Mouse (Mus musculus): ENCODE data around the gene Crk.
A peak's percentile ranks its signal among the peaks of the same experiment; 100 is the strongest.

Crk gene

DNA sequence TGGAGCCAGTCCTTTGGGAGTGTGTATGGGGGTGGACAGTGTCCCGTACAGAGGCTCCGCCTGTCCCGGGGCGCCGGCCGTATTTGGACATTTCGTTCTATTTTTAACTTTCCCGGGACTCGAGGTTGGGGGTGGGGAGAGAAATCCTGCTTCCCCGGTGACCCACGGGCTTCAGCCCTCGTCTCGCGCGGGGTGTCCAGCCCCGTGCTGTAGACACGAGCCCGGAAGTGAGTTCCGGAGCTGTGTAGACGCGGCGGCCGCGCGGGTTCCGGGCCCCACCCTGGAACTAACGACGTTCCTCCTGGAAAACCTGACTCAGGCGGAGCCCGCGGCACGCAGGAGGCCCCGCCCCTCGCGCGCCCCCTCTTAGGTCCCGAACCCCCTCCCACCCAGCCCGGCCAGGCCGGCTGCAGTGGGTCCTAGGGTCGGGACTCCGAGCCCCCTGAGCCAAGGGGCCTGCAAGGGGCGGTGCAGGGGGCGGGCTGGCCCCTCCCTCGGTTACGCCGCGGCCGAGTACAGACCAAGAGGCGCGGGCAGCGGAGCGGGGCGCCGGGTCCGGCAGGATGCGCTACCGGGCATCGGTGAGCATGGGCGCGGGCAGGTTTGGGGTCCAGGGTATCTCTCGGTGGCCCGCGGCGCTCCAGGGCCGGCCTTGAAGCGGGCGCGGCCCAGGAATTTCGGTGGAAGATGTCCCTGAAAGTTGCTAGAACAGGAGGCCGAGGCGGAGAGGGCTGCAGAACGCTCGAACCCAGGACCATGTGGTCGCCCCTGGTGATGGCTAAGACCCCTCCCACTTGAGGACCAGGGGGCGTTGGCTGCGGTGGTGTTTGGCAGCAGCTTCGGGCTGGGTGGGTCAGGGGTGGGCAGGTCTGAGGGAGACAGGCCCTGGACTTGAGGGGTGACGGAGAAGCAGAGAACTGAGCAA lies 23.2 kb upstream of the Crk start:
- peak; percentile 88 for DNase-seq

DNA sequence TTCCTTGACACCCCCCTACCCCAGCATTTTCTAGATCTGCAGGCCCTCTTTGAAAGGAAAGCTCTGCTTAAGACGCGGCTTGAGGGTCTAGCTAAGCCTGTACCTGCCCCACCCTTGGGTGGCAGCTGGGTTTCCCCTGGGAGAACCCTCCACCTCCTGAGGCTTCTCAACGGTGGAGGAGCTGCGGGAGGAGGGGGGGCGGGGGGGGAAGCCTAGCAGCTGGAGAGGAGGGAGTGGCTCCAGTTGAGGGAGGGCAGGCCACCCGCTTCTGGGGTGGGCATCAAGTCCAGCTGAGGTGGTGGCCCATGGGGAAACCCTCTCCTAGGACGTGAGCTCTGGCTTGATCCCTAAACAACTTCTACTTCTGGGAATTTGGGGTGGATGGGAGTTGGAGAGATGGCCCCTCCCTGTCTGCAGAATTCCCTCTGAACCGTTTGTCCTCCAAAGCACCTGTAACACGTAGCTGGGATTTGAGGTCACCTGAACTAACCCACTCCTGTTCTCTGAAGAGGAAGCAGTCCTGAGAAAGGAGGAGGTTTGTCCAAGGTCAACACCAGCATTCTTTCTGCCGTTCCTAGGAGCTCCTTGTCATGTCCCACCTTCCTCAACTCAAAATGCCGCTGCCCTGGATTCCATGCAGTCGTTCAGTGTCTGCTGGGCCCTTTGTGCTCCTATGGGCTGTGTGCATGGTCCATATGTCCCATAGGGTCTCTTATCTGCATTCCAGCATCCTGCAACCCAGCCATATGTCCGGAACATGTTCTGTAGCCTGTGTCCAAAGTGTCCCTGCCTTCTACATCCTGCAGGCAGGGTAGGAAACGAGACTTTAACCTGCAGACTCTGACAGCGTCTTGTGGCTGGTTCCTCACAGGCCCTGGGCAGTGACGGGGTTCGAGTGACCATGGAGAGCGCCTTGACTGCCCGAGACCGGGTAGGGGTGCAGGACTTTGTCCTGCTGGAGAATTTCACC lies 22.2 kb upstream of the Crk start:
- no peak for DNase-seq

DNA sequence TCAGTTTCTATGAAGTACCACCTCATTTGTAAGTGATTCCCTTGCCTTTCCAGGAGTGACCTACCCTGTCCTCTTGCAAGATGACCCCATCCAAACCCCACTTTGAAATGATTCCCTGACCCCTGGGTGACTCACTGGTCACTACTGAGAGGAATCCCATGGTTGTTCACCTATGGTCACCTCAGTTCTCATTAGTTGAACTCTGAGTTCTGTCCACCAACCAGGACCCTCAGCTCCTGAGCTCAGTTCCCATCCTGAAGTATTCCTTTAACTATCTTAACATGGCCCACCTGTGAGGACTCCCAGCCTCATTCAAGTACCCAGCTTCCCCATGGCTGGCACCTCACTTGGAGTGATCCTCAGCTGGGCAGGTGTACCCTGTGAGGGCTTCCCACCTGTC lies 21.2 kb upstream of the Crk start:
- DNase-seq = no peak

DNA sequence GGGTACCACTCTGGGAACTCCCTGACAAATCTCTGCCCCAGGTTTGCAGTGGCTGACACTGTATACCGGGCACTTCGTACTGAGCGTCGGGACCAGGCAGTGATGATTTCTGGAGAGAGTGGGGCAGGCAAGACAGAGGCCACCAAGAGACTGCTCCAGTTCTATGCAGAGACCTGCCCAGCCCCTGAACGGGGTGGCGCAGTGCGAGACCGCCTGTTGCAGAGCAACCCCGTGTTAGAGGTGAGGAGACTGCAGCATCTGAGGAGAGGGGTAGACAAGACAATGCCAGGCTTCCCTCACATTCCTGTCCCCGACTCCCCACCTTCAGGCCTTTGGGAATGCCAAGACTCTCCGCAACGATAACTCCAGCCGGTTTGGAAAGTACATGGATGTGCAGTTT lies 20.7 kb upstream of the Crk start:
- no peak for DNase-seq

DNA sequence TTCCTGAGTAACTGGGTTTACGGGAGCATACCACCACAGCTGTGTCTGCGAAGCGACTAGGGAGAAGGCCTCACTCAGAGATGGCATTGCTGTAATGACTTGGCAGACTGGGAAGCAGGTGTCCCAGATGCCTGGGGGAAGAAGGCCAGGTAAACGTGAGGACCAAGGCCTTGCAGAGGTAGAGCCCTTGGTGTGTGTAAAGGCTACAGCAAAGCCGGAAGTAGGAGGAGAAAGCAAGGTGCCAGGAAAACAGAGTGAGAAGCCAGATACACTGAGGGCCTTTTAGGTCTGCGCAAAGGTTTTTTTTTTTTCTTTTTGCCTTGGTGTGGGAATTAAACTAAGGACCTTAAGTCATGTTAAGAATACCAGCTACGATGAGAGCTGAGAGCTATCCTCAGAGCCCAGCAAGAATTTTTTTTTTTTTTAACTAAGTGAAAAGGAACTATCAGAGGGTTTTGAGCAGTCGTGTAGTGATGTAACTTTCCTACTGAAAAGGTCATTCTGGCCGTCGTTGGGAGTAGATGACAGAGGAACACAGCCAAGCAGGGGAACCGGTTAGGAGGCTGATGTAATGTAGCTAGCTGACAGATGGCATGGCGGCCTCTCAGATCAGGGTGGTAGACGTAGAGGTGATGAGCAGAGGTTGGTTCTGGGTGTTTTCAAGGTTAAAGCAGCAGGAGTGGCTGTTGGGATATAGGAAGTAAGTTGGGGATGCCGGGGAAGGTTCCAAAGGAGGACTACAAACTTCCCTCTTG lies 19.9 kb upstream of the Crk start:
- DNase-seq = no peak

DNA sequence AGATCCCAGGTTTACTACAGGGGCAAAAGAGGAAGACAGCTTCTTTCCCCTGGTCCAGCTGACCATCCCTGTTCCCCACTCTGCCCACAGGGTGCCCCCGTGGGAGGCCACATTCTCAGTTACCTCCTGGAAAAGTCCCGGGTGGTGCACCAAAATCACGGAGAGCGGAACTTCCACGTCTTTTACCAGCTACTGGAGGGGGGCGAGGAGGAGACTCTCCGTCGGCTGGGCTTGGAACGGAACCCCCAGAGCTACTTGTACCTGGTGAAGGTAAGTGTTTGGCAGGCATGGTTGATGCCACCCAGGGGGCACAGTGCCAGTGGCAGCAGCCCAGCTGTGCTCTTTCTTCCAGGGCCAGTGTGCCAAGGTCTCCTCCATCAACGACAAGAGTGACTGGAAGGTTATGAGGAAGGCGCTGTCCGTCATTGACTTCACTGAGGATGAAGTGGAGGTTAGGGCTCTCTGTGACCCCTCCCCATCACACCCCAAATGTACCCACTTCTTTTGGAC lies 18.9 kb upstream of the Crk start:
- no peak for DNase-seq

DNA sequence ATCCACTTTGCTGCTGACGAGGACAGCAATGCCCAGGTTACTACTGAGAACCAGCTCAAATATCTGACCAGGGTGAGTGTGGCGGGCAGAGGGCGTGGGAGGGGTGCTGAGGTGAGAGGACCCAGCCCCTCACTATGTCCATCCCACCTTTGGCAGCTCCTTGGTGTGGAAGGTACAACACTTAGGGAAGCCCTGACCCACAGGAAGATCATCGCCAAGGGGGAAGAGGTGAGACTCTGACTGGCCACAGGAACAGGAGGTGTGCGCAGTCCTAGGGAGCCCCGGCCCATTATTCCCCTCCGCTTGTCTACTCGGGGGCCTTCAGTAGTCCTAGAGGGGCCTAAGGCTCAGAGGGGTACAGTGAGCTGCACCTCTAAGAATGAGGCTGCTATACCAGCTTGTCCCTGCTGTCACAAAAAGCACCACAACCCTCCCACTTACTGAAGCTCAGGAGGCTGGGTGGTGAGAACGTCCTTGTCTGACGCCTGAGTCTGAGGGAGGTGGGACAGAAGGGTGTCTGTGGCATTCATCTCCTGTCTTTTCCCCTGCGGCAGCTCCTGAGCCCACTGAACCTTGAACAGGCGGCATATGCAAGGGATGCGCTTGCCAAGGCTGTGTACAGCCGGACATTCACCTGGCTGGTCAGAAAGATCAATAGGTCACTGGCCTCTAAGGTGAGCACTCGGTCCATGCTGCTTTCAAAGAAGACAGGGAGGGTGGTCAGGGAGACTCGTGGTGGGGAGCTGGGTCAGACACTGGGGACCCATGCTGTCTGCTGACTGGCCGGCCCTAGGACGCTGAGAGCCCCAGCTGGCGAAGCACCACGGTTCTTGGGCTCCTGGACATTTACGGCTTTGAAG lies 17.9 kb upstream of the Crk start:
- DNase-seq = no peak

DNA sequence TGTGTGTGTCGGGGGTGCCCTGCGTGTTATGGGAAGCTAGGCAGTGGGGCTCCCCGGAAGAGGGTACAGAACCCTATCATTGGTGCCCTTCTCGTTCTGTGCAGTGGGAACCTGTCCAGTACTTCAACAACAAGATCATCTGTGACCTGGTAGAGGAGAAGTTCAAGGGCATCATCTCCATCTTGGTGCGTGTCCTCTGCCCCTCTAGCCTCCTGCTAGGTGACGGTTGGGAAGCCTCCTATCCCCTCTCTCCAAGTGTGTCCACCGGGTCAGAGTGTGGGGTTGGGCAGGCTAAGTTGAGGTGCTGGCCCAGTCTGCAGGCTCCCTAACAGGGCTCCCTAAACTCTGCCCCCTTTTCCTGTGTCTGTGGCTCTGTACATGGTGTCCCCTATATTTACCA lies 16.9 kb upstream of the Crk start:
- no peak for DNase-seq

DNA sequence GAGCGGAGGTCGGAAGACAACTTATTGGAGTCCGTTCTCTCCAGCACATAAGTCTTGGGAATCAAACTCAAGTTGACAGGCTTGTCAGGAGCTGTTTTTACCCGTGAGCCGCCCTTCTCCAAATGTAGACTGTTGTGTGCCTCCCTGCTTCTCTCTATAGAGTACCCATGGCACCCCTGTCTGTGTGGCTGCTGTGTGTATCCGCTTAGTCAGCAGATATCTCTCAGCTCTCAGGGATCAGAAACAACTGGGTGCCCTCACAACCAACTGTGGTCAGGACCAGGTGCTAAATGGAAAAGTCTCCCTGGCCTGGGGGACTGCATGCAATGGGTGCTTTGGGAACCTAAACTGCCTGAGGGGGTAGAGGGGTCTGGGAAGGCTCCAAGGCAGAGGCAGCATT lies 12.8 kb upstream of the Crk start:
- DNase-seq = no peak

DNA sequence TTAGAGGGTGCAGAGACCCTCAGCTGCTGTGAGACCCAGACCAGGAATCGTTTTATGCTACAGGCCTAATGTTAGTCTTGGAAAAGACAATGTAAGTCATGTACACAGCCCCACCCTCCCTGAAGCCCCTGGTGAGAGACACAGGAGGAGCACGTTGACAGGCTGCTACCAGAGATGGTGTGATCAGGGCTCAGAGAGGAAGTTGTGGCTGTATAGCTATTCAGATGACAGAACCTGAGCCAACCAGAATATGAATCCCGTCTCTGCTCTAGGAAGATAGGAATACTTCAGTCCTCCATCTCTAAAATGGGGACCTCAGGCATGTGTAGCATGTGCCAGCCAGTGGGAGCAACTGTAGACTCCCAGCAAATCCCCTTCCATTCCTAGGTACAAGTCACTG lies 10.4 kb upstream of the Crk start:
- DNase-seq = no peak

DNA sequence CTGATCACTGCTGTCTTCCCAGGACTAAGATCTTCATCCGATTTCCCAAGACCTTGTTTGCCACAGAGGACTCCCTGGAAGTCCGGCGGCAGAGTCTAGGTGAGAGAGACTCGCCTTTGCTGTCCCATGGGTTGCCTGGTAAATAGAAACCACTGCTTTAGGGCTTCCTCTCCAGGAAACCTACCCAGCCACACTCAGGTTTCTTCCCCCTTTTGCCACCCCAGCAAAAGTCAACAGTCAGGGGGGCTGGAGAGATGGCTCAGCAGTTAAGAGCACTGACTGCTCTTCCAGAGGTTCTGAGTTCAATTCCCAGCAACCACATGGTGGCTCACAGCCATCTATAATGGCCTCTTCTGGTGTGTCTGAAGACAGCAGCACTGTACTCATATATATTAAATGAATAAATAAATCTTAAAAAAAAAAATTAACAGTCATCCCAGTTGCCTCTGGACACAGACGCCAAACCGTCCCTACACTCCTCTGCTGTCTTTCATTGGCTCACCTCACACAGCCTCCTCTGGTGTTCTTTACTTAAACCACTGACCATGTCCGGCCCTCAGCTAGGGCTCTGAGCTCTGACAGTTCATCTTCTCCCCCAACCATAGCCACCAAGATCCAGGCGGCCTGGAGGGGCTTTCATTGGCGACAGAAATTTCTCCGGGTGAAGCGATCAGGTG lies 9.7 kb upstream of the Crk start:
- no peak for DNase-seq

DNA sequence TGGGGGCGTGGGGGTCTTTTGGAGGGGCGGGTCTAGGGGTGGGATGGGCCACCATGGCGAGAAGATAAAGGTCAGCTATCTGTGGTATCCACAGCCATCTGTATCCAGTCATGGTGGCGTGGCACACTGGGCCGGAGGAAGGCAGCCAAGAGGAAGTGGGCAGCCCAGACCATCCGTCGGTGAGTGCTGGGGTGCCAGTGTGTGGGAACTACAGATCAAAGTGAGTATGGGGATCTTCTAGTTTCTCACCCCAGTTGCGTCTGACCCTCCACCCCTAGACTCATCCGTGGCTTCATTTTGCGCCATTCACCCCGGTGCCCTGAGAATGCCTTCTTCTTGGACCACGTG lies 9.2 kb upstream of the Crk start:
- no peak for DNase-seq

DNA sequence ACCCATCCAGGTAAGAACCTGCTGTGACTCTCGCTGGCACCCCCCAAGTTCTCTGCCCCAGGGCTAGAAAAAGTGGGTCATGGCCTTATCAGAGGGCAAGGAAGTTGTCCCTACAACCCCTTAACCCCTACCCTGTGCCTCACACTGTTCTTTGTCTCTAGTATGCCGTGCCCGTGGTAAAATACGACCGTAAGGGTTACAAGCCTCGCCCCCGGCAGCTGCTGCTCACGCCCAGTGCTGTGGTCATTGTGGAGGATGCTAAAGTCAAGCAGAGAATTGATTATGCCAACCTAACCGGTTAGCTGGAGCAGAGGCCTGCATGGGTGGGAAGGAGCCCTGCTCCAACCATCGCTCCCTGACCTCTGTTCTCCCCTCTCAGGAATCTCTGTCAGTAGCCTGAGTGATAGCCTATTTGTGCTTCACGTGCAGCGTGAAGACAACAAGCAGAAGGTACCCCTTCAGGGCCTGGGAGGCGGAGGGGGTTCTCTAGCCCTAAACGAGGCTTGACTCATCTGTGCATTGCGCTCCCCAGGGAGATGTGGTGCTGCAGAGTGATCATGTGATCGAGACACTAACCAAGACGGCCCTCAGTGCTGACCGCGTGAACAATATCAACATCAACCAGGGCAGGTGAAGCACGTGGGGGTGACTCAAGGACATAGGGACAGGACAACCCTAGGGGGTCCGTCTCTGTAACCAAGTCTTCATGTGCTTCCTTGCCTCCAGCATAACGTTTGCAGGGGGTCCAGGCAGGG lies 7.5 kb upstream of the Crk start:
- no peak for DNase-seq

DNA sequence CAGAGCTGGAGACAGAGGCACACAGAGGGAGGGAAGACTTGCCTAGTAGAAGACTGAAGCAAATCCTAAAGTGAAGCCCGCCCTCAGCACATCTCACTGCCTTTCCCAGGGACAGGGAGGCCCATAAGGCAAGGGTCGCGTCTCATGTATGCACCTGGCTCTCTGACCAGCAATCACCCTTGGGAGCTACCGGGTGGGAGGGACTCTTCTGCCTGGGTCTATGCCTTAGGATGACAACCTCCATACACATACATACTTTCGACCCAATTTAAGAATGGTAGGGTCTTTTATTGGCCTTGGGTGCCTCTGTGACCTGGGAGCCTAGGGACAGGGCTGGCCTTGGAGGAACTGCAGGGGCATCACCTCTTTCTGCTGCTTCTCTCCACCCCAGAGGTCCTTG lies 5.6 kb upstream of the Crk start:
- no peak for DNase-seq

DNA sequence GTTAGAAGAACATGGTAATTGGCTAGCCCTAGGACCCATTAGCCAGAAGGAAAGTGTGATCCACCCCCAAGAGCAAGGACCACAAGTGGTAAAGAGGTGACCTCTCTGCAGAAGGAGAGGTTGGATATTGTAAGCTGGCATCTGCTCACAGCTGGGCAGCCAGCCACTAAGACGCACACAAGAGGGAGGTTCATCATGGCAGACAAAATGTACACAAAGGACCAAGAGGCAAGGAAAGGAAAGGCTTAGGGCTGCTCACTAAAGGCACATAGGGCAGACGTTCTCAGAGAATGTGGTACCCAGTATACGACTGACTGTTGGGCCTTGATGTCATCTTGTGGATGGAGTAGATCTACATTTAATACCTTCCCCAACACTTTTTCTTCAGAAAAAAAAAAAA lies 4.2 kb upstream of the Crk start:
- no peak for DNase-seq

DNA sequence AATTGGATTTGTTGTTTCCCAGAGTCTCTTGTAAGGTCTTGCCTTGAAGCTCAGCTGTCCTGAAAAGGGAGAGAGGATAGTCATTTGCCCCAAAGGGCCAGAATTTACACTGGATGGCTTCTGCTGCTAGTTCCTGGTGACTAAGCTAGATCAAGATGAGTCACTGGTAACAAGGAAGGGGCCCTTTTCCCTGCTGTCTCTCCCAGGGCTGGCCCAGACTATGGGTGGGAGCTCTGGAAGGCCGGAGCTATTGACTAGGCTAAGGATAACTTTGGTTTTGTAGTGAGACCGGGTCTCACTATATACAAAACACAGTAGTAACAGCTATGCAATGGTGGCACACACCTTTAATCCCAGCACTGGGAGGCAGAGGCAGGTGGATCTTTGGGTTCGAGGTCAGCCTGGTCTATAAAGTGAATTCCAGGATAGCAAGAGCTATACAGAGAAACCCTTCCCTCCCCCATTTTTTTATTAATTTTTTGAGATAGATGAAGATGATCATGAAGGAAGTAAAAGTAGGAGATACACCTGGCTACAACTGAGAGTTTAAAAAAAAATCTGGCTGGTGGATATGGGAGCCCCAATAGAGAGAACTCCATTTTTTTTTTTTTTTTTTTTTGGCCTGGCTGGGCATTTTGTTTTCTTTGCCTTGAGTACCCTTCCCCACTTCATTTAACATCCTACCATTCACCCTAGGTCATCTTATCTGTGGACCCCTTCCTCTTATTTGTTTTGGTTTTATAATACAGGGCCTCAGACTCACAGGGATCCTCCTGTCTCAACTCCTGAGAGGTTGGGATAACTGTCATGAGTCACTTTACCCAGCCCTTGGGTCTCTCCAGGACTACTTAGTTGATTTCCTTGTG lies 945 bp upstream of the Crk start:
- DNase-seq = no peak

DNA sequence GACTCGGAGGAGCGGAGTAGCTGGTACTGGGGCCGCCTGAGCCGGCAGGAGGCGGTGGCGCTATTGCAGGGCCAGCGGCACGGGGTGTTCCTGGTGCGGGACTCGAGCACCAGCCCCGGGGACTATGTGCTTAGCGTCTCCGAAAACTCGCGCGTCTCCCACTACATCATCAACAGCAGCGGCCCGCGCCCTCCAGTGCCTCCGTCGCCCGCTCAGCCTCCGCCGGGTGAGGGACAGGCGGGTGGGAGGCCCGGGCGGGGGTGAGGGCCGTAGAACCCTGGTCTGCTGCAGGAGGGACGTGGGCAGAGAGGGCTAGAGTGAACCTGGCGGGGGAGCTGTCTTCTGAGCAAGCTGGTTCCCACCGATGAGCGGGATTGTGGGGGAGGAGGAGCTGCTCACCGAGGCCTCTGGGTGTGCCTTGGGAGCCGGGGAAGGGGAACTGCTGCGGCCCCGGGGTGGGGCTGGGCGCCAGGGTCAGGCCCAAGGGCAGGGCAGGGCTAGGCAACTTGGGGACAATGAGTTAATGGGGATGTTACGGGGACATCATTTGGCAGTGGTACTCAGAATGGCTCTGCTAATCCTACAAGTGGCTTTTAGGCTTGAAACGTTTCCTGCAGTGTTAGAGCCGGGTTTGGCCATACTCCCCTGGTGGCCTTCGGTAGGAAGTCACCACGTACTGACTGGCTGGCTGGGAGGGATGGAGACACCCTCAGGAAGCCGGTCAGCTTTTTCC lies 546 bp downstream of the Crk start:
- peak; percentile 72 for DNase-seq

DNA sequence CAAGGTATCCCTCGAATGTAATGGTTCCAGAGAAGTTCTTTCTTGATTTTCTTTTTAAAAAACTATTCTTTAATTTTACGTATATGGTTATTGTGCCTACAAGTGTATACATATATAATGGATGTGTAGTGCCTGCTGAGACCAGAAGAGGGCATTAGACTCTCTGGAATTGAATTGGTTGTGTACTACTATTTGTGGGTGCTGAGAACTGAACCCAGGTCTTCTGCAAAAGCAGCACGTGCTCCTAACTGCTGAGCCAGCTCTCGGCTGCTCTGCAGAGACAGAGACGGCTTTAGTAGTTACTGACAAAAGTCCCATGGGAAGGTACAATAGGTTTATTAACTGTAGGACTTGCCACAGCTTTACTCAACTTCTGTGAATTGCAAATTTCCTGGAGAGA lies 5.4 kb downstream of the Crk start:
- DNase-seq = no peak

DNA sequence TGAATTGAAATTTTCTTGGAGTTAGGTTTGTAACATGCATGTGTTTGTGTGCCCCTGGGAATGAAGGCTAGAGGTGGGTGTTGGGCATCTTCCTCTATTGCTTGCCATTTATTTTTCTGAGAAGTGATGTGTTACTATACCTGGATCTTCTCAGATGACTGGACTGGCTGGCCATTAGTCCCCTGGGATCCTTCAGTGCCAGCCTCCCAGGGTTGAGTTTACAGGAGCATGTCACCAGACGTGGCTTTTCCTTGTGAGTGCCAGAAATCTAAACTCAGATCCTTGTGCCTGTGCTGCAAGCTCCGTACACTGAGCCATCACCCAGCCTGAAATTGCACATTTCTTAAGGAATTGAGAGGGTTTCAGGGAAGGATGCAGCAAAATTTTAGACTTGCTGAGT lies 5.9 kb downstream of the Crk start:
- no peak for DNase-seq
